Mouse (Mus musculus): ENCODE measurements around the gene Ppox. TPM values are rescaled to one million over a fixed set of nuclear protein-coding genes. Genes with fewer than 3 reads are reported as not detected.

Ppox gene
- polyA plus RNA-seq, 1 experiment from 2014 or later = 175 TPM

GRCm38 (mm10) chr1:171276110-171276748 lies 4.8 kb downstream of the Ppox start:
- H3K4me2 ChIP-seq = no peak overlapping the region
- no peak overlapping the region for H3K9ac ChIP-seq
- peaks cover 83% of the 10 kb centered on the region for H3K36me3 ChIP-seq
- ATAC-seq (ENCODE audit: low read depth) (no peak), DNase-seq (no peak)
- H3K27ac ChIP-seq = 0 out of 2 replicates have a peak overlapping the region, but pooled peaks have one; percentile 25
- peaks cover 74% of the 10 kb centered on the region for H3K4me1 ChIP-seq (replicated peaks)
- no peak overlapping the region for H3K4me3 ChIP-seq (replicated peaks)
- WGBS (ENCODE audit: insufficient replicate concordance) = 87% methylated on average over 14 of the region's 14 CpGs
- H3K9me3 ChIP-seq (replicated peaks) = no peaks in the 10 kb centered on the region
- no peaks in the 10 kb centered on the region for H3K27me3 ChIP-seq

- Histone ChIP-seq H3K9ac (no peak overlapping the region), H3K9me3 (replicated peaks) (no peaks in the 10 kb centered on the region), H3K4me3 (replicated peaks) (no peak overlapping the region), H3K27me3 (no peaks in the 10 kb centered on the region), H3K36me3 (peaks cover 83% of the 10 kb centered on the region), H3K4me2 (no peak overlapping the region), H3K27ac (peak overlapping the region; percentile 50; the same call in 1 of the 2 replicates), H3K4me1 (replicated peaks) (peaks cover 79% of the 10 kb centered on the region)
- WGBS (ENCODE audit: insufficient replicate concordance) = 92% methylated on average over 11 of the region's 11 CpGs
- DNase-seq (no peak), ATAC-seq (ENCODE audit: low read depth) (no peak)
These were observed 5.7 kb downstream of the Ppox start for GRCm38 (mm10) chr1:171275144-171275734.

GRCm38 (mm10) chr1:171274171-171274570 lies 6.8 kb downstream of the Ppox start:
- Histone ChIP-seq H3K9me3 (replicated peaks) (no peaks in the 10 kb centered on the region), H3K4me1 (replicated peaks) (peaks cover 78% of the 10 kb centered on the region), H3K9ac (no peak overlapping the region), H3K4me3 (replicated peaks) (no peak overlapping the region), H3K4me2 (no peak overlapping the region), H3K27me3 (no peaks in the 10 kb centered on the region), H3K27ac (peak overlapping the region; percentile 50; the same call in 1 of the 2 replicates), H3K36me3 (peaks cover 76% of the 10 kb centered on the region)
- DNase-seq (no peak), ATAC-seq (ENCODE audit: low read depth) (no peak)
- 90% methylated on average over 12 of the region's 12 CpGs for WGBS (ENCODE audit: insufficient replicate concordance)

GRCm38 (mm10) chr1:171272086-171272485 lies 8.9 kb downstream of the Ppox start:
- no peaks in the 10 kb centered on the region for H3K27me3 ChIP-seq
- WGBS (ENCODE audit: insufficient replicate concordance) = 63% methylated on average over 3 of the region's 3 CpGs
- H3K4me1 ChIP-seq (replicated peaks) = peaks cover 64% of the 10 kb centered on the region
- H3K9me3 ChIP-seq (replicated peaks) = no peaks in the 10 kb centered on the region
- ATAC-seq (ENCODE audit: low read depth) = no peak
- H3K27ac ChIP-seq = peak overlapping the region; percentile 87
- H3K9ac ChIP-seq = peak overlapping the region; percentile 88
- H3K4me2 ChIP-seq = peak overlapping the region; percentile 88
- H3K36me3 ChIP-seq = peaks cover 55% of the 10 kb centered on the region
- H3K4me3 ChIP-seq (replicated peaks) = peak overlapping the region; percentile 85
- no peak for DNase-seq

GRCm38 (mm10) chr1:171271622-171272021 lies 9.4 kb downstream of the Ppox start:
- peaks cover 60% of the 10 kb centered on the region for H3K4me1 ChIP-seq (replicated peaks)
- no peak for DNase-seq
- peak overlapping the region; percentile 88 for H3K9ac ChIP-seq
- peak overlapping the region; percentile 87 for H3K27ac ChIP-seq
- ATAC-seq (ENCODE audit: low read depth) = no peak
- no peaks in the 10 kb centered on the region for H3K27me3 ChIP-seq
- peak overlapping the region; percentile 88 for H3K4me2 ChIP-seq
- peaks cover 50% of the 10 kb centered on the region for H3K36me3 ChIP-seq
- no peaks in the 10 kb centered on the region for H3K9me3 ChIP-seq (replicated peaks)
- H3K4me3 ChIP-seq (replicated peaks) = peak overlapping the region; percentile 85
- WGBS (ENCODE audit: insufficient replicate concordance) = 54% methylated on average over 10 of the region's 10 CpGs

- Histone ChIP-seq H3K9ac (peak overlapping the region; percentile 88), H3K4me3 (replicated peaks) (peak overlapping the region; percentile 85), H3K36me3 (peaks cover 46% of the 10 kb centered on the region), H3K4me2 (peak overlapping the region; percentile 88), H3K27ac (peak overlapping the region; percentile 87), H3K27me3 (no peaks in the 10 kb centered on the region), H3K4me1 (replicated peaks) (peaks cover 61% of the 10 kb centered on the region), H3K9me3 (replicated peaks) (no peaks in the 10 kb centered on the region)
- peak; percentile 45 for DNase-seq
- ATAC-seq (ENCODE audit: low read depth) = no peak
- WGBS (ENCODE audit: insufficient replicate concordance) = 23% methylated on average over 9 of the region's 9 CpGs
These were observed 9.8 kb downstream of the Ppox start for GRCm38 (mm10) chr1:171271196-171271595.

GRCm38 (mm10) chr1:171270573-171270900 lies 10.4 kb downstream of the Ppox start:
- Histone ChIP-seq H3K9me3 (replicated peaks) (no peaks in the 10 kb centered on the region), H3K4me1 (replicated peaks) (peaks cover 62% of the 10 kb centered on the region), H3K27me3 (no peaks in the 10 kb centered on the region), H3K27ac (peak overlapping the region; percentile 87), H3K4me3 (replicated peaks) (peak overlapping the region; percentile 85), H3K9ac (peak overlapping the region; percentile 88), H3K4me2 (peak overlapping the region; percentile 88), H3K36me3 (peaks cover 39% of the 10 kb centered on the region)
- under 1% methylated on average over 19 of the region's 19 CpGs for WGBS (ENCODE audit: insufficient replicate concordance)
- no peak for DNase-seq
- ATAC-seq (ENCODE audit: low read depth) = peak; percentile 74

GRCm38 (mm10) chr1:171269848-171270572 lies 11.0 kb downstream of the Ppox start, which contains the start of gene B4galt3:
TSS of gene B4galt3 (plus strand) at chr1:171270328.
- Histone ChIP-seq H3K27ac (peak within 1 kb of the TSS; percentile 87), H3K4me1 (replicated peaks) (peaks cover 62% of the 10 kb centered on the region), H3K9me3 (replicated peaks) (no peaks in the 10 kb centered on the region), H3K27me3 (no peaks in the 10 kb centered on the region), H3K4me3 (replicated peaks) (peak within 1 kb of the TSS; percentile 85), H3K36me3 (peaks cover 34% of the 10 kb centered on the region), H3K9ac (peak within 1 kb of the TSS; percentile 88), H3K4me2 (peak within 1 kb of the TSS; percentile 88)
- ATAC-seq (ENCODE audit: low read depth) (peak; percentile 93), DNase-seq (peak; percentile 93)
- 4% methylated on average over 36 of the region's 36 CpGs for WGBS (ENCODE audit: insufficient replicate concordance)

GRCm38 (mm10) chr1:171268341-171268740 lies 12.6 kb downstream of the Ppox start:
- Histone ChIP-seq H3K4me3 (replicated peaks) (no peak overlapping the region), H3K4me1 (replicated peaks) (peaks cover 55% of the 10 kb centered on the region), H3K9ac (no peak overlapping the region), H3K27ac (peak overlapping the region; percentile 18; the same call in 1 of the 2 replicates), H3K4me2 (no peak overlapping the region), H3K9me3 (replicated peaks) (no peaks in the 10 kb centered on the region), H3K36me3 (peaks cover 17% of the 10 kb centered on the region), H3K27me3 (peaks cover 4% of the 10 kb centered on the region; the same call in 1 of the 2 replicates)
- no peak for DNase-seq
- WGBS (ENCODE audit: insufficient replicate concordance) = 39% methylated on average over 1 of the region's 1 CpGs
- no peak for ATAC-seq (ENCODE audit: low read depth)

GRCm38 (mm10) chr1:171265971-171266744 lies 14.8 kb downstream of the Ppox start:
- Histone ChIP-seq H3K4me3 (replicated peaks) (no peak overlapping the region), H3K4me2 (no peak overlapping the region), H3K9ac (no peak overlapping the region), H3K4me1 (replicated peaks) (peaks cover 43% of the 10 kb centered on the region), H3K27me3 (peaks cover 22% of the 10 kb centered on the region), H3K36me3 (no peaks in the 10 kb centered on the region), H3K9me3 (replicated peaks) (no peaks in the 10 kb centered on the region), H3K27ac (no peak overlapping the region)
- 28% methylated on average over 4 of the region's 4 CpGs for WGBS (ENCODE audit: insufficient replicate concordance)
- ATAC-seq (ENCODE audit: low read depth) (no peak), DNase-seq (no peak)

Data from liver, embryonic 13.5 days (tissue).